Mouse (Mus musculus) stomach, postnatal 0 days (tissue): Measurements from ENCODE around the gene Glyr1.

ENCODE experiments used
- CTCF ChIP-seq: IDR thresholded peaks from 2 replicates; pipeline ENCODE4 v1.5.1; 2016; ENCODE audit warnings: antibody characterized with exemption, low read depth, mild to moderate bottlenecking, moderate library complexity
- EP300 ChIP-seq: optimal IDR thresholded peaks from 2 replicates; pipeline ENCODE3; 2016; ENCODE audit warnings: antibody characterized with exemption

- TF ChIP-seq CTCF: no peak
- TF ChIP-seq EP300: no peak
Observed at GRCm38 (mm10) chr16:5010371-5010935, 39.2 kb downstream of the Glyr1 start.
